Mouse (Mus musculus) CH12.LX (cell line): Measurements from ENCODE around the gene Plcxd2. TPM values are rescaled to one million over a fixed set of nuclear protein-coding genes. Genes with fewer than 3 reads are reported as not detected.

Experiments used
- DNase-seq: peaks from one replicate; pipeline ENCODE4 v3.0.0-alpha.2; 2013; ENCODE audit errors: extremely low read depth
- H3K27ac ChIP-seq: 2 replicates; pipeline ENCODE4 v1.5.1; 2012; ENCODE audit warnings: low read depth, mild to moderate bottlenecking, control low read depth, moderate library complexity; ENCODE audit not compliant: insufficient read depth
- H3K27me3 ChIP-seq: replicated peaks from 2 replicates; pipeline ENCODE3; 2012; ENCODE audit warnings: inconsistent platforms
- H3K36me3 ChIP-seq, 2 experiments: replicated peaks in 1 of 2; 2 replicates each; pipeline versions ENCODE3 to v1.6.1; 2012; ENCODE audit warnings: inconsistent platforms in 1 of 2, low read length in 1 of 2, mild to moderate bottlenecking in 1 of 2, mixed read lengths in 1 of 2, moderate library complexity in 1 of 2; ENCODE audit not compliant: control insufficient read depth in 1 of 2, insufficient read depth in 1 of 2
- H3K4me1 ChIP-seq, 2 experiments: 2 replicates each; pipeline ENCODE4 v1.6.1; 2012; ENCODE audit warnings: inconsistent platforms in 1 of 2, moderate library complexity in 1 of 2; ENCODE audit not compliant: insufficient read depth in 2 of 2, control insufficient read depth in 1 of 2
- H3K4me2 ChIP-seq: 2 replicates; pipeline ENCODE4 v1.6.1; 2012; ENCODE audit warnings: low read depth, mild to moderate bottlenecking, control low read depth; ENCODE audit not compliant: poor library complexity, insufficient read depth, severe bottlenecking
- H3K4me3 ChIP-seq, 3 experiments: fragments of 150-350 bp in 1 of 3; sonication (generic) in 1 of 3; replicated peaks in 1 of 3; 2 replicates each; pipeline versions ENCODE3 to v1.5.1; 2011 to 2012; ENCODE audit warnings: low read depth in 2 of 3, low read length in 2 of 3, mild to moderate bottlenecking in 2 of 3, moderate library complexity in 2 of 3, control low read depth in 1 of 3, improper control_type of control experiment in 1 of 3, inconsistent platforms in 1 of 3, mixed read lengths in 1 of 3; ENCODE audit not compliant: poor library complexity in 1 of 3
- H3K79me2 ChIP-seq: replicated peaks from 2 replicates; pipeline ENCODE4 v1.6.1; 2012; ENCODE audit warnings: mild to moderate bottlenecking, moderate library complexity; ENCODE audit not compliant: control insufficient read depth, poor library complexity, insufficient read depth, severe bottlenecking; ENCODE audit errors: extremely low read depth
- H3K9ac ChIP-seq: 2 replicates; pipeline ENCODE4 v1.6.1; 2012; ENCODE audit warnings: low read depth, mild to moderate bottlenecking, control low read depth, moderate library complexity; ENCODE audit not compliant: insufficient read depth
- H3K9me3 ChIP-seq: replicated peaks from 2 replicates; pipeline ENCODE3; 2012; ENCODE audit warnings: low read length, inconsistent platforms, mixed read lengths
- CTCF ChIP-seq, 2 experiments: IDR thresholded peaks in 1 of 2; conservative IDR thresholded peaks in 1 of 2; 2 replicates each; pipeline ENCODE4 v1.5.1; 2011 to 2012; ENCODE audit warnings: low read depth in 2 of 2, low read length in 2 of 2, improper control_type of control experiment in 1 of 2, inconsistent platforms in 1 of 2, mild to moderate bottlenecking in 1 of 2, moderate library complexity in 1 of 2
- ELF1 ChIP-seq: IDR thresholded peaks from 2 replicates; pipeline ENCODE4 v1.6.1; 2014; ENCODE audit warnings: low read depth, mild to moderate bottlenecking, inconsistent platforms, low read length, improper control_type of control experiment
- EP300 ChIP-seq: IDR thresholded peaks from 2 replicates; pipeline ENCODE4 v1.6.1; 2011; ENCODE audit warnings: low read length, improper control_type of control experiment
- ETS1 ChIP-seq: conservative IDR thresholded peaks from 2 replicates; pipeline ENCODE4 v1.6.1; 2012; ENCODE audit warnings: low read depth, mild to moderate bottlenecking, inconsistent platforms, low read length, improper control_type of control experiment, moderate library complexity
- GABPA ChIP-seq: IDR thresholded peaks from 2 replicates; pipeline ENCODE4 v1.6.1; 2012; ENCODE audit warnings: low read depth, low read length, improper control_type of control experiment, inconsistent platforms; ENCODE audit not compliant: insufficient replicate concordance
- JUN ChIP-seq: IDR thresholded peaks from 2 replicates; pipeline ENCODE4 v1.6.1; 2011; ENCODE audit warnings: low read depth, mild to moderate bottlenecking, low read length, improper control_type of control experiment, moderate library complexity; ENCODE audit not compliant: insufficient read depth
- JUND ChIP-seq: conservative IDR thresholded peaks from 2 replicates; pipeline ENCODE4 v1.6.1; 2011; ENCODE audit warnings: low read depth, low read length, improper control_type of control experiment
- KAT2A ChIP-seq: IDR thresholded peaks from 2 replicates; pipeline ENCODE4 v1.6.1; 2012; ENCODE audit warnings: low read length, improper control_type of control experiment, inconsistent platforms; ENCODE audit not compliant: insufficient replicate concordance
- MAFK ChIP-seq: IDR thresholded peaks from 2 replicates; pipeline ENCODE4 v1.6.1; 2011; ENCODE audit warnings: low read length, improper control_type of control experiment; ENCODE audit not compliant: insufficient replicate concordance
- MAX ChIP-seq: IDR thresholded peaks from 2 replicates; pipeline ENCODE4 v1.6.1; 2011; ENCODE audit warnings: low read length, improper control_type of control experiment
- MYC ChIP-seq: IDR thresholded peaks from 2 replicates; pipeline ENCODE4 v1.6.1; 2011; ENCODE audit warnings: low read depth, mild to moderate bottlenecking, improper control_type of control experiment, low read length
- NELFE ChIP-seq: IDR thresholded peaks from 2 replicates; pipeline ENCODE4 v1.6.1; 2011; ENCODE audit warnings: low read depth, low read length, improper control_type of control experiment
- PAX5 ChIP-seq: IDR thresholded peaks from 2 replicates; pipeline ENCODE4 v1.6.1; 2012; ENCODE audit warnings: low read length, inconsistent platforms, mixed read lengths
- POLR2AphosphoS2 ChIP-seq: IDR thresholded peaks from 2 replicates; pipeline ENCODE4 v1.6.1; 2011; ENCODE audit warnings: low read depth, low read length, improper control_type of control experiment
- RAD21 ChIP-seq: IDR thresholded peaks from 2 replicates; pipeline ENCODE4 v1.6.1; 2011; ENCODE audit warnings: low read depth, mild to moderate bottlenecking, low read length, improper control_type of control experiment, moderate library complexity
- SIN3A ChIP-seq: IDR thresholded peaks from 2 replicates; pipeline ENCODE4 v1.6.1; 2012; ENCODE audit warnings: low read length, improper control_type of control experiment, inconsistent platforms
- SMC3 ChIP-seq: IDR thresholded peaks from 2 replicates; pipeline ENCODE4 v1.6.1; 2011; ENCODE audit warnings: low read depth, low read length, improper control_type of control experiment
- TBP ChIP-seq: conservative IDR thresholded peaks from 2 replicates; pipeline ENCODE4 v1.6.1; 2011; ENCODE audit warnings: low read depth, low read length, improper control_type of control experiment
- UBTF ChIP-seq: IDR thresholded peaks from 2 replicates; pipeline ENCODE4 v1.6.1; 2012; ENCODE audit warnings: low read depth, mild to moderate bottlenecking, inconsistent platforms, low read length, improper control_type of control experiment, moderate library complexity
- ZKSCAN1 ChIP-seq: IDR thresholded peaks from 2 replicates; pipeline ENCODE4 v1.6.1; 2012; ENCODE audit warnings: low read depth, inconsistent platforms, low read length, improper control_type of control experiment, borderline replicate concordance
- ZMIZ1 ChIP-seq: IDR thresholded peaks from 2 replicates; pipeline ENCODE4 v1.6.1; 2012; ENCODE audit warnings: low read depth, mild to moderate bottlenecking, inconsistent platforms, low read length, improper control_type of control experiment
- ZNF384 ChIP-seq: IDR thresholded peaks from 2 replicates; pipeline ENCODE4 v1.6.1; 2012; ENCODE audit warnings: low read depth, low read length, improper control_type of control experiment, inconsistent platforms
- dilution Hi-C: fragments of 300-500 bp; cut with MboI; formaldehyde crosslinking; loops from 2 replicates; pipeline ENCODE4 v1.14.3; 2020; ENCODE audit warnings: low sequenced_read_pairs; ENCODE audit not compliant: extremely low pct_unique_long_range_greater_than_20kb, extremely low pct_ligation_motif_present
- in situ Hi-C: fragments of 300-500 bp; cut with MboI; formaldehyde crosslinking; loops from 3 replicates; pipeline ENCODE4 v1.14.3; 2019; ENCODE audit warnings: low sequenced_read_pairs, low pct_ligation_motif_present, low pct_unique_long_range_greater_than_20kb, mixed read lengths
- polyA plus RNA-seq: library from polyadenylated mRNA; unstranded; fragments of >175 nt; gene quantifications from 2 replicates; pipeline ENCODE4 v1.2.1, GENCODE M21; 2012; ENCODE audit warnings: low read depth; ENCODE audit not compliant: insufficient read length
- total RNA-seq, 2 experiments: library from RNA; depleted of rRNA; stranded (reverse); fragments of 300-350 nt in 1 of 2; fragments of >200 nt in 1 of 2; gene quantifications; 2 replicates each; pipeline ENCODE4 v1.2.3; 2012 to 2014

Plcxd2 gene
- total and polyA plus RNA-seq, 3 experiments = not detected

DNA sequence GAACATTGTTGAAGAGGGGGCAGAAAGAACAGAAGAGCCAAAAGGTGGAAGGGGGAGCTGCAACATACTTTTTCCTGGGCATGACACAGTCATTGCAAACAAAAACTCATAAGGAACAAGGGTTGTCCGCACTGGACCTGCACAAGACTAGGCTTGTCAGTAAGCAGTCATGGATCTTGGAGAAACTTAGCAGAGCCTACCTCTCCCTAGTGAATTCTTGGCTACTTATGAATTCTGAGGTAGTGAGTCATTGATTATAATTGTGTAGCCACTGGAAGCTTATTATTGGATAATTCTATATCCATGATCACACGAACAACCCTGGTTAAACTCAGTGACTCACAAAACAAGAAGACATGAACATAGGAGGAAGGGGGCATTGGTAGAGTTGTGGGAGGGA is 63.7 kb downstream of the Plcxd2 start:
- no peaks in the 10 kb centered on the region for H3K9me3 ChIP-seq
- no peak overlapping the region for H3K9ac ChIP-seq
- H3K4me3 ChIP-seq = no peak overlapping the region
- peaks cover 4 to 11% of the 10 kb centered on the region in 2 experiments for H3K4me1 ChIP-seq
- H3K27me3 ChIP-seq = no peaks in the 10 kb centered on the region
- H3K79me2 ChIP-seq = no peaks in the 10 kb centered on the region
- H3K27ac ChIP-seq = no peak overlapping the region
- no peak overlapping the region for H3K4me2 ChIP-seq
- dilution Hi-C loops = no loop called here
- TF ChIP-seq MAFK = no peak
- no peak for TF ChIP-seq NELFE
- TF ChIP-seq POLR2AphosphoS2 = no peak
- no peak for TF ChIP-seq ZMIZ1
- no peak for TF ChIP-seq JUND
- TF ChIP-seq, all 38 proteins: peak for 0
- in situ Hi-C loops = no loop called here
- H3K36me3 ChIP-seq = no peaks in the 10 kb centered on the region
- DNase-seq = no peak

DNA sequence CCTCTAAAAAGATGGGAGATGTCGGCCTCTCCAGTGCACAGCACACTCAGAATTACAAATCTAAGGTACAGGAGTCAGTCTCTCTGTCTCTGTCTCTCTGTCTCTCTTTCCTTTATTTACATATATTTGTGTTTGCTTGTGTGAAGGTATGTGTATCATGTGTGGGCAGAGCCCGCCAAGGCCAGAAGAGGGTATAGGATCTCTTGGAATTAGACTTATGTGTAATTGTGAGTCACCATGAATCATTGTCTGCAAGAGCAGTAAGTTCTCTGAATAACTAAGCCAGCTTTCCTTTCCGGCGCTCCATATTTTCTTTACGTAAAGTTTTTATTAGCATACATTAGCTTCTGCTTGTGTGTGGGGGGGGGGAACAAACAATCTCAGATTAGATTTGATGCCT is 64.4 kb downstream of the Plcxd2 start:
- Histone ChIP-seq H3K4me1 (peaks cover 5 to 18% of the 10 kb centered on the region in 2 experiments), H3K36me3 (no peaks in the 10 kb centered on the region), H3K27ac (no peak overlapping the region), H3K27me3 (no peaks in the 10 kb centered on the region), H3K9me3 (no peaks in the 10 kb centered on the region), H3K9ac (no peak overlapping the region), H3K4me2 (no peak overlapping the region), H3K79me2 (no peaks in the 10 kb centered on the region), H3K4me3 (no peak overlapping the region)
- in situ Hi-C loops = no loop called here
- dilution Hi-C loops = no loop called here
- no peak for DNase-seq
- TF ChIP-seq KAT2A = no peak
- TF ChIP-seq MAX = no peak
- no peak for TF ChIP-seq GABPA
- TF ChIP-seq POLR2AphosphoS2 = no peak
- TF ChIP-seq JUN = no peak
- no peak for TF ChIP-seq ZKSCAN1
- TF ChIP-seq JUND = no peak
- TF ChIP-seq UBTF = no peak
- no peak for TF ChIP-seq EP300
- no peak for TF ChIP-seq ETS1
- no peak for TF ChIP-seq PAX5
- no peak for TF ChIP-seq ZNF384
- TF ChIP-seq SIN3A = no peak
- TF ChIP-seq RAD21 = no peak
- TF ChIP-seq TBP = no peak
- no peak for TF ChIP-seq SMC3
- TF ChIP-seq CTCF (conservative IDR thresholded peaks at IDR 0.05 in 1 of 2, IDR thresholded peaks at IDR 0.05 in 1 of 2; ENCODE audit: low read depth in 2 of 2, low read length in 2 of 2) = no peak
- TF ChIP-seq MYC = no peak
- no peak for TF ChIP-seq ELF1
